Mouse (Mus musculus) myocyte (in vitro differentiated cells): ENCODE measurements around the gene Adgrl2.

Experiments
- CEBPB ChIP-seq: IDR thresholded peaks from 2 replicates; pipeline ENCODE4 v1.6.1; 2011; ENCODE audit warnings: mild to moderate bottlenecking, moderate library complexity; ENCODE audit not compliant: poor library complexity, insufficient read depth, severe bottlenecking
- E2F4 ChIP-seq: IDR thresholded peaks from one replicate; pipeline ENCODE4 v1.6.1; 2011; ENCODE audit warnings: mild to moderate bottlenecking, control low read depth, moderate library complexity; ENCODE audit not compliant: insufficient read depth
- MAX ChIP-seq: IDR thresholded peaks from one replicate; pipeline ENCODE4 v1.6.1; 2011; ENCODE audit warnings: low read depth, mild to moderate bottlenecking, control low read depth
- MYOD1 ChIP-seq, 3 experiments: IDR thresholded peaks; one replicate each; pipeline ENCODE4 v1.6.1; 2011; ENCODE audit warnings: control low read depth in 2 of 3, low read depth in 2 of 3, mild to moderate bottlenecking in 2 of 3, moderate library complexity in 1 of 3; ENCODE audit not compliant: insufficient read length in 2 of 3, control insufficient read depth in 1 of 3
- MYOG ChIP-seq, 3 experiments: IDR thresholded peaks; one replicate each; pipeline ENCODE4 v1.6.1; 2011; ENCODE audit warnings: control low read depth in 2 of 3, low read depth in 2 of 3, mild to moderate bottlenecking in 2 of 3; ENCODE audit not compliant: insufficient read length in 2 of 3, control insufficient read depth in 1 of 3, insufficient read depth in 1 of 3
- POLR2A ChIP-seq: IDR thresholded peaks from one replicate; pipeline ENCODE4 v1.6.1; 2011; ENCODE audit warnings: low read depth, mild to moderate bottlenecking, control low read depth, moderate library complexity; ENCODE audit not compliant: insufficient read length
- POLR2AphosphoS2 ChIP-seq: IDR thresholded peaks from one replicate; pipeline ENCODE4 v1.6.1; 2011; ENCODE audit warnings: low read depth, control low read depth; ENCODE audit not compliant: insufficient read length
- REST ChIP-seq: IDR thresholded peaks from one replicate; pipeline ENCODE4 v1.6.1; 2011; ENCODE audit warnings: mild to moderate bottlenecking, control low read depth, moderate library complexity; ENCODE audit not compliant: insufficient read depth, insufficient read length
- TCF12 ChIP-seq: IDR thresholded peaks from one replicate; pipeline ENCODE4 v1.6.1; 2011; ENCODE audit warnings: mild to moderate bottlenecking, control low read depth; ENCODE audit not compliant: poor library complexity, insufficient read depth, severe bottlenecking

GRCm38 (mm10) chr3:148865234-148865633, 125.1 kb downstream of the Adgrl2 start:
- TF ChIP-seq POLR2A (no peak), CEBPB (no peak), TCF12 (no peak), E2F4 (no peak), POLR2AphosphoS2 (no peak), MYOD1 (IDR thresholded peaks at IDR 0.05; ENCODE audit: control insufficient read depth in 1 of 3, insufficient read length in 2 of 3, low read depth in 2 of 3) (no peak), MAX (no peak), MYOG (IDR thresholded peaks at IDR 0.05; ENCODE audit: control insufficient read depth in 1 of 3, insufficient read depth in 1 of 3, insufficient read length in 2 of 3, low read depth in 2 of 3) (no peak), REST (no peak)
